Mouse (Mus musculus): ENCODE measurements around the gene Pax7. TPM values are rescaled to one million over a fixed set of nuclear protein-coding genes. Genes with fewer than 3 reads are reported as not detected.

Pax7 gene
- polyA plus RNA-seq, 1 experiment, result not detected

DNA sequence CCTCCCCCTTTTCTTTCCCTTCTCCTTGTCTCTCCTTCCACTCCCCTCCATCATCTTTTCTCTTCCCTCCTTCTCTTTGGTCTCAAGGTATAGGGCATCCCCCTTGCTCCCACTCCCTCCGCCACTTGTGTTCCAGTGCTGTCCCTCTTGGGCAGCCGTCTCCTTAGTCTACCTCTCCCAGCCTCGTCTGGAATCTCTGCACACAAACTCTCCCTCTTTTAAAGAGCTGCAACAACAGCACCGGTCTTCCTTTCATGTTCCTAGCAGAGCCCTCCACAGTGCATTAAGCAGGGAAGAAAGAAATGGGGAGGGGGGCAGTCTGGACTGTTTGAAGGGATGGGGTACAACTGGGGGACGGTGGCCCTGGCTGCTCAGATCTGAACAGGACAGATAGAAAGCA, 3.4 kb upstream of the Pax7 start:
- H3K27ac ChIP-seq (ENCODE audit: control insufficient read depth, insufficient read depth, low read depth, low read length, poor library complexity), result no peak overlapping the region
- H3K4me3 ChIP-seq (replicated peaks; ENCODE audit: control insufficient read depth, low read depth, low read length), result no peak overlapping the region
- H3K4me1 ChIP-seq (ENCODE audit: control insufficient read depth, insufficient read depth, low read length), result no peaks in the 10 kb centered on the region; the same call in 1 of the 2 replicates
- TF ChIP-seq CTCF (IDR thresholded peaks at IDR 0.05; ENCODE audit: control insufficient read depth, insufficient read depth, low read length) (no peak), POLR2A (IDR thresholded peaks at IDR 0.05; ENCODE audit: borderline replicate concordance, control insufficient read depth, low read depth, low read length) (no peak)
- 15% methylated on average over 5 of the region's 5 CpGs for WGBS

GRCm38 (mm10) chr4:139836196-139836595, 2.9 kb upstream of the Pax7 start:
- under 1% methylated on average over 8 of the region's 8 CpGs for WGBS
- no peak for TF ChIP-seq CTCF (IDR thresholded peaks at IDR 0.05; ENCODE audit: control insufficient read depth, insufficient read depth, low read length)
- TF ChIP-seq POLR2A (IDR thresholded peaks at IDR 0.05; ENCODE audit: borderline replicate concordance, control insufficient read depth, low read depth, low read length), result no peak
- no peak overlapping the region for H3K27ac ChIP-seq (ENCODE audit: control insufficient read depth, insufficient read depth, low read depth, low read length, poor library complexity)
- H3K4me1 ChIP-seq (ENCODE audit: control insufficient read depth, insufficient read depth, low read length), result no peaks in the 10 kb centered on the region; the same call in 1 of the 2 replicates
- no peak overlapping the region for H3K4me3 ChIP-seq (replicated peaks; ENCODE audit: control insufficient read depth, low read depth, low read length)

DNA sequence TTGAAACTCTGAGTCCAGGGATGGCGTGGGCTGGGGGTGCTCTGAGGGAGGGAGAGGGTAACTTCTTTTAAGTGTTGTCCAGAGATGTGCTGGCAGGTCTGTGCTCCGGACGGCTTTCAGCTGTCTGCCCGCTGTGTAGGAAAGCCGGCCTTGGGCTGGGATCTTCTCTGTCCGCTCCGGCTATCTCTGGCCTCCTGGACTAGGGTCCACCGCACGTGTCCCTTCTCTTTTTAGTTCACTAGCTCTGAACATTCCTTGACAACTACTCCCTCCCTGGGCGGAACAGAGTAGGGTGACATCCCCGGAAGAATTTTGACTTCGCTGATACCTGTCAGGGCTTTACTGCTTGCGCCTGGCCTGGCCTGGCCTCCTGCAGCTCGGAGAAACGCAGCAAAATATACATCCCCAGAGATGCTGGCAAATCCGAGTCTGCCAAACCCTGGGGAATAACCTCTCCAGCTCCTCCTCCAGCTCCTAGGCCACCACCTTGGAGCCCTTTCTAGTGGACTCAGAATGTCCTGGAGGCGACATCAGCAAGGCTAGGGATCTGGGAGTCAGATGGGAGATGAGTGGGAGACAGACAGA, 581 bp upstream of the Pax7 start:
- 15% methylated on average over 17 of the region's 17 CpGs for WGBS

GRCm38 (mm10) chr4:139832281-139833035, 870 bp downstream of the Pax7 start:
- Histone ChIP-seq H3K4me3 (replicated peaks; ENCODE audit: control insufficient read depth, low read depth, low read length) (no peak overlapping the region), H3K4me1 (ENCODE audit: control insufficient read depth, insufficient read depth, low read length) (no peaks in the 10 kb centered on the region; the same call in 1 of the 2 replicates), H3K27ac (ENCODE audit: control insufficient read depth, insufficient read depth, low read depth, low read length, poor library complexity) (no peak overlapping the region)
- 5% methylated on average over 55 of the region's 55 CpGs for WGBS
- no peak for TF ChIP-seq POLR2A (IDR thresholded peaks at IDR 0.05; ENCODE audit: borderline replicate concordance, control insufficient read depth, low read depth, low read length)

More for the DNA sequence above, 581 bp upstream of the Pax7 start:
- H3K4me1 ChIP-seq (ENCODE audit: control insufficient read depth, insufficient read depth, low read length), result no peaks in the 10 kb centered on the region; the same call in 1 of the 2 replicates
- TF ChIP-seq POLR2A (IDR thresholded peaks at IDR 0.05; ENCODE audit: borderline replicate concordance, control insufficient read depth, low read depth, low read length) (no peak), CTCF (IDR thresholded peaks at IDR 0.05; ENCODE audit: control insufficient read depth, insufficient read depth, low read length) (no peak)
- no peak overlapping the region for H3K27ac ChIP-seq (ENCODE audit: control insufficient read depth, insufficient read depth, low read depth, low read length, poor library complexity)
- no peak overlapping the region for H3K4me3 ChIP-seq (replicated peaks; ENCODE audit: control insufficient read depth, low read depth, low read length)

- Histone ChIP-seq H3K27ac (ENCODE audit: control insufficient read depth, insufficient read depth, low read depth, low read length, poor library complexity) (no peak overlapping the region), H3K4me3 (replicated peaks; ENCODE audit: control insufficient read depth, low read depth, low read length) (no peak overlapping the region), H3K4me1 (ENCODE audit: control insufficient read depth, insufficient read depth, low read length) (no peaks in the 10 kb centered on the region; the same call in 1 of the 2 replicates)
- 3% methylated on average over 57 of the region's 57 CpGs for WGBS
- TF ChIP-seq POLR2A (IDR thresholded peaks at IDR 0.05; ENCODE audit: borderline replicate concordance, control insufficient read depth, low read depth, low read length) (no peak), CTCF (IDR thresholded peaks at IDR 0.05; ENCODE audit: control insufficient read depth, insufficient read depth, low read length) (no peak)
These were observed 1.7 kb downstream of the Pax7 start for GRCm38 (mm10) chr4:139831501-139832230.

DNA sequence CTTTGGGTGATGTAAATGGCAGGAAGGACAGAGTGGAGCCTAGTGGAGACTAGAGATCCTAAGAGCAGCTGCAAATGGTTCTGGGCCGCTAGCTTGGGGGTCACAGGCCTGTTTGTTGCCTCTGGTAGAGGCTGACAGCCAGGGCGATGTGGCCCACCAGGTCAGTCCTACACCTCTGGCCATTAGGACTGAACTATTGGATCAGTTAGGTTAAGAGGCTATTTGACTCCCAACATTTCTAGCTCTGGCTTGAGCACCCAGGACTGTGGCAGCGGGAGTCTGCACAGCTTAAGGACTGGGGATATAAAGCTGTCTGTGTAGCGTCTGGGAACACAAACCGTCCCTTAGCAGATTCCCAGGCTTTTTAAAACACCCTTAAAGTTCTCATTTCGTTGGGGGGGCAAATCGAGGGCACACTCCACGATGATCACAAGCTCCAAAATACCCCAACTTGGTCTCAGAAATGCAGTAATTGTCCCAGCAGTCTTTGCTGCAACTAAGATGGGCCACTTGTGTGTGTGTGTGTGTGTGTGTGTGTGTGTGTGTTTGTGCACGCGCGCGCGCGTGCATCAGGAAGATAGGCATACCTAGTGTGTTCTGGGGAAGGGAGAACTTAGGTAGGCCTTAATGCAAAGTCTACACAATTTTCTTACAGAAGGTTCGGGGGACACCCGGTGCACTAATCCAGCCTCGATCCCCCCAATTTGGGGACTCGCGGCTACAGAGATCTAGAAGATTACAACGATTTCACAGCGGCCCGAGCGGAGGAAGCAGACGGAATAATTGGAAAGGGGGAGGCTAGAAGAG, 2.5 kb downstream of the Pax7 start:
- WGBS, result 6% methylated on average over 24 of the region's 24 CpGs
- TF ChIP-seq CTCF (IDR thresholded peaks at IDR 0.05; ENCODE audit: control insufficient read depth, insufficient read depth, low read length) (no peak), POLR2A (IDR thresholded peaks at IDR 0.05; ENCODE audit: borderline replicate concordance, control insufficient read depth, low read depth, low read length) (no peak)
- H3K4me1 ChIP-seq (ENCODE audit: control insufficient read depth, insufficient read depth, low read length), result no peaks in the 10 kb centered on the region
- no peak overlapping the region for H3K27ac ChIP-seq (ENCODE audit: control insufficient read depth, insufficient read depth, low read depth, low read length, poor library complexity)
- no peak overlapping the region for H3K4me3 ChIP-seq (replicated peaks; ENCODE audit: control insufficient read depth, low read depth, low read length)

- Histone ChIP-seq H3K4me3 (replicated peaks; ENCODE audit: control insufficient read depth, low read depth, low read length) (no peak overlapping the region), H3K4me1 (ENCODE audit: control insufficient read depth, insufficient read depth, low read length) (no peaks in the 10 kb centered on the region), H3K27ac (ENCODE audit: control insufficient read depth, insufficient read depth, low read depth, low read length, poor library complexity) (no peak overlapping the region)
- 11% methylated on average over 14 of the region's 14 CpGs for WGBS
- TF ChIP-seq POLR2A (IDR thresholded peaks at IDR 0.05; ENCODE audit: borderline replicate concordance, control insufficient read depth, low read depth, low read length) (no peak), CTCF (IDR thresholded peaks at IDR 0.05; ENCODE audit: control insufficient read depth, insufficient read depth, low read length) (no peak)
These were observed 3.3 kb downstream of the Pax7 start for GRCm38 (mm10) chr4:139830053-139830452.

Data from bone marrow, adult 2 months (tissue).